Mouse (Mus musculus): ENCODE results near the gene Gstt2. TPM values are rescaled to one million over a fixed set of nuclear protein-coding genes. Genes with fewer than 3 reads are reported as not detected.

The Gstt2 gene
- polyA plus RNA-seq, 1 experiment from 2014 or later, result 8.3 TPM

GRCm38 (mm10) chr10:75833456-75834080 lies 3.7 kb downstream of the Gstt2 start:
- Histone ChIP-seq H3K27ac (no peak overlapping the region), H3K27me3 (ENCODE audit: control insufficient read depth, insufficient read depth, low read length) (peaks cover 28% of the 10 kb centered on the region), H3K4me2 (replicated peaks) (peak overlapping the region; percentile 53), H3K9ac (0 out of 2 replicates have a peak overlapping the region, but pooled peaks have one; percentile 28), H3K9me3 (ENCODE audit: control insufficient read depth, low read length) (no peaks in the 10 kb centered on the region), H3K4me1 (replicated peaks; ENCODE audit: control insufficient read depth, insufficient read depth, low read length) (peaks cover 23% of the 10 kb centered on the region), H3K36me3 (replicated peaks; ENCODE audit: control insufficient read depth, insufficient read depth) (no peaks in the 10 kb centered on the region), H3K4me3 (replicated peaks; ENCODE audit: low read length) (peak overlapping the region; percentile 30)
- WGBS, result 19% methylated on average over 21 of the region's 21 CpGs
- DNase-seq (ENCODE audit: low spot score) (no peak), ATAC-seq (ENCODE audit: low FRiP score) (no peak)

- peaks cover 15% of the 10 kb centered on the region; the same call in 1 of the 2 replicates for H3K4me1 ChIP-seq (replicated peaks; ENCODE audit: control insufficient read depth, insufficient read depth, low read length)
- no peak overlapping the region for H3K9ac ChIP-seq
- H3K4me2 ChIP-seq (replicated peaks), result no peak overlapping the region
- ATAC-seq (ENCODE audit: low FRiP score), result no peak
- H3K27ac ChIP-seq, result no peak overlapping the region
- peaks cover 28% of the 10 kb centered on the region for H3K27me3 ChIP-seq (ENCODE audit: control insufficient read depth, insufficient read depth, low read length)
- WGBS, result 65% methylated on average over 13 of the region's 13 CpGs
- H3K4me3 ChIP-seq (replicated peaks; ENCODE audit: low read length), result no peak overlapping the region
- DNase-seq (ENCODE audit: low spot score), result no peak
- no peaks in the 10 kb centered on the region for H3K36me3 ChIP-seq (replicated peaks; ENCODE audit: control insufficient read depth, insufficient read depth)
- H3K9me3 ChIP-seq (ENCODE audit: control insufficient read depth, low read length), result no peaks in the 10 kb centered on the region
Observed at GRCm38 (mm10) chr10:75832272-75832895, 4.8 kb downstream of the Gstt2 start.

DNA sequence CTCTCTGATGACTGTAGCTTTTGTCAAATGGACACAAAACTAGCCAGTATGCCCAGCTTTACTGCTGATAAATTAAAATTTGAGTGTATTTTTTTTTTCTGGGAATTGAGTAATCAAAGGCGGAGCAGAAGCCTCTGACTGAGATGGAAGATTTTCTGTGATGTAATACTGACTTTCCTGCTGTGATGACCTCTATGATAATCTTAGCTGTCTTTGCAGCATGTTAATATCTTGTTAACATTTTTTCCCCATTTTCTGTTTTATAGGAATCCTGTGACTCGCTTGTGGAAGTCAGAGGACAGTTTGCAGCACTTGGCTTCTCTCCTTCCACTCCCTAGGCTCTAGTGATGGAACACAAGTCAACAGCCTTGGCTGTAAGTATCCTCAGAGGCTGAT lies 7.0 kb downstream of the Gstt2 start:
- DNase-seq (ENCODE audit: low spot score) (no peak), ATAC-seq (ENCODE audit: low FRiP score) (no peak)
- no peaks in the 10 kb centered on the region for H3K9me3 ChIP-seq (ENCODE audit: control insufficient read depth, low read length)
- H3K36me3 ChIP-seq (replicated peaks; ENCODE audit: control insufficient read depth, insufficient read depth), result no peaks in the 10 kb centered on the region
- H3K27ac ChIP-seq, result no peak overlapping the region
- no peak overlapping the region for H3K4me2 ChIP-seq (replicated peaks)
- H3K4me3 ChIP-seq (replicated peaks; ENCODE audit: low read length), result no peak overlapping the region
- H3K9ac ChIP-seq, result no peak overlapping the region
- WGBS, result 92% methylated on average over 2 of the region's 2 CpGs
- H3K27me3 ChIP-seq (ENCODE audit: control insufficient read depth, insufficient read depth, low read length), result peaks cover 26% of the 10 kb centered on the region
- peaks cover 7% of the 10 kb centered on the region; the same call in 1 of the 2 replicates for H3K4me1 ChIP-seq (replicated peaks; ENCODE audit: control insufficient read depth, insufficient read depth, low read length)

GRCm38 (mm10) chr10:75829529-75830274 lies 7.5 kb downstream of the Gstt2 start:
- Histone ChIP-seq H3K9ac (no peak overlapping the region), H3K9me3 (ENCODE audit: control insufficient read depth, low read length) (no peaks in the 10 kb centered on the region), H3K4me2 (replicated peaks) (no peak overlapping the region), H3K36me3 (replicated peaks; ENCODE audit: control insufficient read depth, insufficient read depth) (no peaks in the 10 kb centered on the region), H3K27me3 (ENCODE audit: control insufficient read depth, insufficient read depth, low read length) (peaks cover 20% of the 10 kb centered on the region), H3K27ac (no peak overlapping the region), H3K4me3 (replicated peaks; ENCODE audit: low read length) (no peak overlapping the region), H3K4me1 (replicated peaks; ENCODE audit: control insufficient read depth, insufficient read depth, low read length) (0 out of 2 replicates have a peak, but pooled peaks cover 5% of the 10 kb centered on the region)
- no peak for ATAC-seq (ENCODE audit: low FRiP score)
- 84% methylated on average over 2 of the region's 2 CpGs for WGBS
- DNase-seq (ENCODE audit: low spot score), result no peak

DNA sequence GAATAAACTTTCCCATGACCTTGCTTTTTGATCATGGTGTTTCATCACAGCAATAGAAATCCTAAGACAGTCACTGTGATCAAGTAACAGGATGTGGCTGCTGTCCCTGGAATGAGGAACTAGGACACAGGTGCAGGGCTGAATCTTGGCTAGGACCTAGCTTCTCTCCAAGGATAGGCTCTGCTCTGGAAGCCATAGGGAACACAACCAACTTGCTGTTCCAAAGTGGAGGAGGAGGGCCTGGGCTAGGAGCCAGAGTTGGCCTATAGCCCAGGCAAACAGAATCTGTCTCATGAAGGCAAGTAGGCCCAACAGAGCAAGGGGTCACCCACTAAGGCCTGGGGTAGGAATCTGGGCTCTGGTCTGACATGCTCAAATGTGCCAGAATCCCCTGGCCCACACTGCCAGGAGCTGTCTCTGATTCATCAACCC lies 8.7 kb downstream of the Gstt2 start:
- Histone ChIP-seq H3K27ac (no peak overlapping the region), H3K27me3 (ENCODE audit: control insufficient read depth, insufficient read depth, low read length) (peaks cover 10% of the 10 kb centered on the region), H3K9ac (no peak overlapping the region), H3K4me1 (replicated peaks; ENCODE audit: control insufficient read depth, insufficient read depth, low read length) (no peaks in the 10 kb centered on the region), H3K4me3 (replicated peaks; ENCODE audit: low read length) (no peak overlapping the region), H3K36me3 (replicated peaks; ENCODE audit: control insufficient read depth, insufficient read depth) (no peaks in the 10 kb centered on the region), H3K9me3 (ENCODE audit: control insufficient read depth, low read length) (no peaks in the 10 kb centered on the region), H3K4me2 (replicated peaks) (no peak overlapping the region)
- ATAC-seq (ENCODE audit: low FRiP score) (peak; percentile 65; the same call in 1 of the 2 replicates), DNase-seq (ENCODE audit: low spot score) (peak; percentile 42)

DNA sequence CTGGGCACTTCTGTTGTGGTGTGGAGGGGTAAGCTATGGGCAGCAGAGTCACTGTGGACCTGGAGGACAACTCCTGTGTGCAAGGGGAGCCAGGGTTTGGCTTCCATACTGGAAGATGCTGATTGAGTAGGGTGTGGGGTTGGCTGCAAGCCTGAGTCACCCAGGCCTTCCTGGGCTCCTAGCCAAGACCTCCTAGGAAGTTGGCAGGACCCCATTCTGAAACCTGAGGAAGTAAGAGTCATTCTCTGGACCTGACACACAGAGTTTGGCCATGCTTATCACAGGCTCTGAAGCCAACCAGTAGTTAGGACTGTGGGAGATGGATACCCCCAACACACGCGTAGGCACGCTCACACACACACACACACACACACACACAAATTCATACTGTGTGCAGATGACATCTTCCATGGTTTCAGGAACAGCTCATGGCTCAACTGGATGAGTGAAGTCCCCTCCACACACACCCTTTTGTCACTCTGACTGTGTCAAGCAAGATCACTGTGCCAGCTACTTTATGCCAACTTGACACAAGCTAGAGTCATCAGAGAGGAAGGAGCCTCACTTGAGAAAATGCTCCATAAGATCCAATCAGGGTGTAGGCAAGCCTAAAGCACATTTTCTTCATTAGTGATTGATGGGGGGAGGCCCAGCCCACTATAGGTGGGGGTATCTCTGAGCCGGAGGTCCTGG lies 9.4 kb downstream of the Gstt2 start:
- peak; percentile 57; the same call in 1 of the 2 replicates for ATAC-seq (ENCODE audit: low FRiP score)
- DNase-seq (ENCODE audit: low spot score), result no peak
- H3K36me3 ChIP-seq (replicated peaks; ENCODE audit: control insufficient read depth, insufficient read depth), result no peaks in the 10 kb centered on the region
- no peak overlapping the region for H3K4me2 ChIP-seq (replicated peaks)
- no peak overlapping the region for H3K27ac ChIP-seq
- H3K27me3 ChIP-seq (ENCODE audit: control insufficient read depth, insufficient read depth, low read length), result peaks cover 3% of the 10 kb centered on the region; the same call in 1 of the 2 replicates
- H3K4me3 ChIP-seq (replicated peaks; ENCODE audit: low read length), result no peak overlapping the region
- 95% methylated on average over 4 of the region's 4 CpGs for WGBS
- H3K4me1 ChIP-seq (replicated peaks; ENCODE audit: control insufficient read depth, insufficient read depth, low read length), result no peaks in the 10 kb centered on the region
- no peak overlapping the region for H3K9ac ChIP-seq
- no peaks in the 10 kb centered on the region for H3K9me3 ChIP-seq (ENCODE audit: control insufficient read depth, low read length)

DNA sequence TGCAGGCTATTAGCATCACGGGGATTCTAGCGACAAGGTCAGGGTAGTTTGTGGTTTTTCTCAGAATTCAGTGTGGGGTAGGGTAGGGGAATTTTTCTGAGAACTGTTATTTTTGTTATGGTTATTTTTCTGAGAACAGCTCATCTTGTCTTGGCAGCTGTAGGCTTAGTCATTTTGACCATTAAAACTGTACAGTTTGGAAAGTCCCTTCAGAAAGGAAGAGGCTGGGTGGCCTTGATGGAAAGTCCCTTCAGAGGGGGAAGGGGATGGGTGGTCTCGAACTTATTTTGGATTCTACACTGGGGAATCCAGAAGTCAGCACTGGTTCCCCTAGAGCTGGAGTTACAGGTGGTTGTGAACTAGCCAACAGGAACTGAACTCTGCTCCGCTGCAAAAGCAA lies 12.7 kb downstream of the Gstt2 start:
- Histone ChIP-seq H3K9me3 (ENCODE audit: control insufficient read depth, low read length) (no peaks in the 10 kb centered on the region), H3K4me3 (replicated peaks; ENCODE audit: low read length) (no peak overlapping the region), H3K4me1 (replicated peaks; ENCODE audit: control insufficient read depth, insufficient read depth, low read length) (no peaks in the 10 kb centered on the region), H3K9ac (no peak overlapping the region), H3K27me3 (ENCODE audit: control insufficient read depth, insufficient read depth, low read length) (no peaks in the 10 kb centered on the region), H3K36me3 (replicated peaks; ENCODE audit: control insufficient read depth, insufficient read depth) (no peaks in the 10 kb centered on the region), H3K27ac (no peak overlapping the region), H3K4me2 (replicated peaks) (no peak overlapping the region)
- DNase-seq (ENCODE audit: low spot score), result no peak
- ATAC-seq (ENCODE audit: low FRiP score), result no peak
- 90% methylated on average over 4 of the region's 4 CpGs for WGBS

- Histone ChIP-seq H3K4me2 (replicated peaks) (no peak overlapping the region), H3K4me1 (replicated peaks; ENCODE audit: control insufficient read depth, insufficient read depth, low read length) (no peaks in the 10 kb centered on the region), H3K4me3 (replicated peaks; ENCODE audit: low read length) (no peak overlapping the region), H3K9ac (no peak overlapping the region), H3K27me3 (ENCODE audit: control insufficient read depth, insufficient read depth, low read length) (no peaks in the 10 kb centered on the region), H3K9me3 (ENCODE audit: control insufficient read depth, low read length) (no peaks in the 10 kb centered on the region), H3K27ac (no peak overlapping the region), H3K36me3 (replicated peaks; ENCODE audit: control insufficient read depth, insufficient read depth) (no peaks in the 10 kb centered on the region)
- no peak for ATAC-seq (ENCODE audit: low FRiP score)
- WGBS, result 80% methylated on average over 1 of the region's 1 CpGs
- DNase-seq (ENCODE audit: low spot score), result no peak
Observed at GRCm38 (mm10) chr10:75823782-75824181, 13.4 kb downstream of the Gstt2 start.

GRCm38 (mm10) chr10:75822443-75822842 lies 14.8 kb downstream of the Gstt2 start, which contains the start of gene Gstt4:
Gene Gstt4, minus strand, starts transcription at chr10:75822543.
- Histone ChIP-seq H3K9me3 (ENCODE audit: control insufficient read depth, low read length) (no peaks in the 10 kb centered on the region), H3K36me3 (replicated peaks; ENCODE audit: control insufficient read depth, insufficient read depth) (no peaks in the 10 kb centered on the region), H3K4me3 (replicated peaks; ENCODE audit: low read length) (no peak within 1 kb of the TSS), H3K27me3 (ENCODE audit: control insufficient read depth, insufficient read depth, low read length) (no peaks in the 10 kb centered on the region), H3K4me1 (replicated peaks; ENCODE audit: control insufficient read depth, insufficient read depth, low read length) (no peaks in the 10 kb centered on the region), H3K4me2 (replicated peaks) (no peak within 1 kb of the TSS), H3K27ac (no peak within 1 kb of the TSS), H3K9ac (no peak within 1 kb of the TSS)
- ATAC-seq (ENCODE audit: low FRiP score), result no peak
- 95% methylated on average over 2 of the region's 2 CpGs for WGBS
- DNase-seq (ENCODE audit: low spot score), result no peak
